Mouse (Mus musculus): ENCODE data around the gene Fig4. TPM values are rescaled to one million over a fixed set of nuclear protein-coding genes. Genes with fewer than 3 reads are reported as not detected.

Fig4 gene
- polyA plus RNA-seq, 1 experiment from 2014 or later, result 48.1 TPM

DNA sequence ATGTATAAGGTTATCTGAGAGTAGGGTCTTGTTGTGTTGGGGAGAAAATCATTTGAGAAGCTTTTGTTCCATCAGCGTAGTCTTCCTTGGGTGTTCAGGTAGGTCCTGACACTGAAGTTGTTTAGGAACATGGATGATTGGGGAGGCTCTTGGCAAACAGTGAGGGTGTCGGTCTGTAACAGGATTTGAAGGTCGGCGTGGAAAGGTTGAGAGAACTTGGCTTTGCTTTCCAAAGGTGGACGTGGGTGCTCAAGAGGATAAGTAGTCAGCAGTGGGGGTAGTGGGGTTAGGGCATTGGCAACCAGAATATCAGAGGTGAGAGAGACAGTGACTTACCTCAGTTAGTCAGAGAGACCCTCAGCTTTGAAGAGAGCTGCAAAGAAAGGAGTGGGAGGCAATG, 136.9 kb downstream of the Fig4 start:
- Histone ChIP-seq H3K4me2 (no peak overlapping the region), H3K9ac (no peak overlapping the region), H3K4me3 (no peak overlapping the region), H3K36me3 (no peaks in the 10 kb centered on the region), H3K9me3 (replicated peaks) (no peaks in the 10 kb centered on the region), H3K27me3 (replicated peaks) (no peaks in the 10 kb centered on the region), H3K4me1 (replicated peaks) (no peaks in the 10 kb centered on the region), H3K27ac (ENCODE audit: poor library complexity, severe bottlenecking) (no peak overlapping the region)
- no peak for ATAC-seq (ENCODE audit: insufficient number of reproducible peaks, low FRiP score)
- 86% methylated on average over 5 of the region's 5 CpGs for WGBS

GRCm38 (mm10) chr10:41163108-41163507, 140.0 kb downstream of the Fig4 start:
- ATAC-seq (ENCODE audit: insufficient number of reproducible peaks, low FRiP score), result no peak
- Histone ChIP-seq H3K9me3 (replicated peaks) (no peaks in the 10 kb centered on the region), H3K9ac (no peak overlapping the region), H3K4me3 (no peak overlapping the region), H3K27me3 (replicated peaks) (no peaks in the 10 kb centered on the region), H3K4me2 (no peak overlapping the region), H3K36me3 (no peaks in the 10 kb centered on the region), H3K27ac (ENCODE audit: poor library complexity, severe bottlenecking) (no peak overlapping the region), H3K4me1 (replicated peaks) (no peaks in the 10 kb centered on the region)
- 50% methylated on average over 2 of the region's 2 CpGs for WGBS

- 88% methylated on average over 2 of the region's 2 CpGs for WGBS
- Histone ChIP-seq H3K9me3 (replicated peaks) (no peaks in the 10 kb centered on the region), H3K4me3 (no peak overlapping the region), H3K4me2 (no peak overlapping the region), H3K36me3 (no peaks in the 10 kb centered on the region), H3K27ac (ENCODE audit: poor library complexity, severe bottlenecking) (no peak overlapping the region), H3K27me3 (replicated peaks) (no peaks in the 10 kb centered on the region), H3K4me1 (replicated peaks) (no peaks in the 10 kb centered on the region), H3K9ac (no peak overlapping the region)
- no peak for ATAC-seq (ENCODE audit: insufficient number of reproducible peaks, low FRiP score)
Observed at GRCm38 (mm10) chr10:41157296-41157695, 145.8 kb downstream of the Fig4 start.

GRCm38 (mm10) chr10:41156693-41157092, 146.4 kb downstream of the Fig4 start:
- WGBS, result 12% methylated on average over 1 of the region's 1 CpGs
- Histone ChIP-seq H3K27ac (ENCODE audit: poor library complexity, severe bottlenecking) (no peak overlapping the region), H3K27me3 (replicated peaks) (no peaks in the 10 kb centered on the region), H3K36me3 (no peaks in the 10 kb centered on the region), H3K4me1 (replicated peaks) (no peaks in the 10 kb centered on the region), H3K9ac (no peak overlapping the region), H3K4me2 (no peak overlapping the region), H3K4me3 (no peak overlapping the region), H3K9me3 (replicated peaks) (no peaks in the 10 kb centered on the region)
- ATAC-seq (ENCODE audit: insufficient number of reproducible peaks, low FRiP score), result no peak

DNA sequence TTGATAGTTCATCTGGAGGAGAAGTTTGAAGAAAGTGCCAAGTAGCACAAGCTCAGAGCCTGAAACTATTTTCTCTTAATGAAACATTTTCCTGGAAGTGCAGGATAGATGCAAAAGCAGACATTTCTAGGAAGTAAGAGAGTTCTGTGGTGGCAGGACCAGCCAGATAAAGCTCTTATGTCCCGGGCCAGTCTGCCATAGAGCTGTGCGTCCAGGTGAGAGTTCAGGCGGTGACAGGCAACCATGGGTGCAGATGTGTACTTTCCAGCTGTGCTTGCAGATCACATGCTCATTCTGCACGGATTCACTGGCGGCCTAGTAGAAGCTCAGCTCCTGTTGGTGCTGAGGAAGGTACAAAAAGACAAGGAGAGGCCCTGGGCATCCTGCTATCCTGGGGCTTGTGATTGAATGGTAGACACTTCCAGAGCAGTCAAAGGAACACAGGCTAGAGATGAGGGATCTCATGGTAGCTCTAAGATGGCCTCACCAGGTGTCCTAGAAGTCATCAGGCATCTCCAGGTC, 149.8 kb downstream of the Fig4 start:
- Histone ChIP-seq H3K9ac (no peak overlapping the region), H3K4me1 (replicated peaks) (no peaks in the 10 kb centered on the region), H3K36me3 (no peaks in the 10 kb centered on the region), H3K27me3 (replicated peaks) (no peaks in the 10 kb centered on the region), H3K4me2 (no peak overlapping the region), H3K27ac (ENCODE audit: poor library complexity, severe bottlenecking) (no peak overlapping the region), H3K9me3 (replicated peaks) (no peaks in the 10 kb centered on the region), H3K4me3 (no peak overlapping the region)
- ATAC-seq (ENCODE audit: insufficient number of reproducible peaks, low FRiP score), result no peak
- 77% methylated on average over 5 of the region's 5 CpGs for WGBS

DNA sequence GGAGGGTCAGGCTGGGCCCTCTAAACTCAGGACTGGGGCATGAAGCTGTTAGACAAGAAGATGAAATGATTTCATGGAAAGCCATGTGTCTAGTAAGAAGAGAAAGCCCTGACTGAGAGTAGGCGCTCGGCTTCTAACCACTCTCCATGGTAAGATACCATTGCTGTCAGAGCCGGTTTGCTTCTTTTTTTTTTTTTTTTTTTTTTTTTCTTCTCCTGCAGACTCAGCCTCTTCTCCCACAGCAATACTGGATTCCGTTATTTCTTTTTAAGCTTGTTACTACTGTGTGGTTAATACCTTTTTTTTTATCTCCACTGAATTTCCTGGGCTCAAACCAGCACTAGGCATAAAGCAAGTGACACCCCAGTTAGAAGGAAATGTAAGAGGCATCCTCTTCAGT, 151.2 kb downstream of the Fig4 start:
- Histone ChIP-seq H3K27me3 (replicated peaks) (no peaks in the 10 kb centered on the region), H3K36me3 (no peaks in the 10 kb centered on the region), H3K9me3 (replicated peaks) (no peaks in the 10 kb centered on the region), H3K4me3 (no peak overlapping the region), H3K4me1 (replicated peaks) (no peaks in the 10 kb centered on the region), H3K27ac (ENCODE audit: poor library complexity, severe bottlenecking) (no peak overlapping the region), H3K9ac (no peak overlapping the region), H3K4me2 (no peak overlapping the region)
- 68% methylated on average over 4 of the region's 4 CpGs for WGBS
- no peak for ATAC-seq (ENCODE audit: insufficient number of reproducible peaks, low FRiP score)

GRCm38 (mm10) chr10:41151441-41151840, 151.6 kb downstream of the Fig4 start:
- Histone ChIP-seq H3K4me1 (replicated peaks) (no peaks in the 10 kb centered on the region), H3K9me3 (replicated peaks) (no peaks in the 10 kb centered on the region), H3K36me3 (no peaks in the 10 kb centered on the region), H3K27ac (ENCODE audit: poor library complexity, severe bottlenecking) (no peak overlapping the region), H3K4me3 (no peak overlapping the region), H3K4me2 (peak overlapping the region; percentile 11; the same call in 1 of the 2 replicates), H3K9ac (no peak overlapping the region), H3K27me3 (replicated peaks) (no peaks in the 10 kb centered on the region)
- WGBS, result 62% methylated on average over 18 of the region's 18 CpGs
- ATAC-seq (ENCODE audit: insufficient number of reproducible peaks, low FRiP score), result no peak

DNA sequence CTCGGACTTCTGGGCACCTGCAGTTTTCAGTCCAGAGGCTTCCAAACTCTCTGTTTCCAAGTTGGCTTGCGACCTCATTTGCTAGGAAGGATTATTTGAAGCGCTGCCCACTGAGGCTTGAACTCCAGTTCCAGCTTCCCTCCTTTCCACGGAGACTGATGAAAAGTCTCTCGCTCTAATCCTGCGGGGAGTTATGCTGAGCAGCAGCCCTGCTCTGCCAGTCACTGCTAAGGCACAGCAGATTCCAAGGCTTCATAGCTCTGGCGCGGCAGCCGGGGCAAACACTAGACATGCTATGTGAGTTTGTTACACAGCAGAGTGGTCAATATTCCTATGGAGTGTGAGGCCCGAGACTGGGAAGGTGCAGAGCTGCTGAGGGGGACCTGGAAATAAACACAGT, 152.0 kb downstream of the Fig4 start:
- WGBS, result 68% methylated on average over 10 of the region's 10 CpGs
- H3K27ac ChIP-seq (ENCODE audit: poor library complexity, severe bottlenecking), result no peak overlapping the region
- no peaks in the 10 kb centered on the region for H3K27me3 ChIP-seq (replicated peaks)
- no peaks in the 10 kb centered on the region for H3K36me3 ChIP-seq
- no peak for ATAC-seq (ENCODE audit: insufficient number of reproducible peaks, low FRiP score)
- 0 out of 2 replicates have a peak overlapping the region, but pooled peaks have one; percentile 11 for H3K4me2 ChIP-seq
- no peak overlapping the region for H3K4me3 ChIP-seq
- H3K9me3 ChIP-seq (replicated peaks), result no peaks in the 10 kb centered on the region
- no peak overlapping the region for H3K9ac ChIP-seq
- H3K4me1 ChIP-seq (replicated peaks), result no peaks in the 10 kb centered on the region

DNA sequence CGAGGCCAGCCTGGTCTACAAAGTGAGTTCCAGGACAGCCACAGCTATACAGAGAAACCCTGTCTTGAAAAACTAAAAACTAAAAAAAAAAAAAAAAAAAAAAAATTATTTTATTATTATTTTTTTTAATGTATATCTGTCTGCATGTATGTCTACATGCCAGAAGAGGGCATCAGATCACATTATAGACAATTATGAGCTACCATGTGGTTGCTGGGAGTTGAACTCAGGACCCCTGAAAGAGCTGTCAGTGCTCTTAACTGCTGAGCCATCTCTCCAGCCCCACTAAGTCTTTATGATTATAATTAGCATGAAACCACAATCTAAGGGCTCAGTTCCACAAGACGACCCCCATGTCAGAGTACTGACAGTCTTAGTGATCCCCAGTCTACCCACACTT, 152.6 kb downstream of the Fig4 start:
- ATAC-seq (ENCODE audit: insufficient number of reproducible peaks, low FRiP score), result no peak
- no peaks in the 10 kb centered on the region for H3K36me3 ChIP-seq
- no peak overlapping the region for H3K4me3 ChIP-seq
- no peak overlapping the region for H3K27ac ChIP-seq (ENCODE audit: poor library complexity, severe bottlenecking)
- no peak overlapping the region for H3K9ac ChIP-seq
- WGBS, result 78% methylated on average over 2 of the region's 2 CpGs
- no peaks in the 10 kb centered on the region for H3K9me3 ChIP-seq (replicated peaks)
- no peak overlapping the region for H3K4me2 ChIP-seq
- H3K27me3 ChIP-seq (replicated peaks), result no peaks in the 10 kb centered on the region
- H3K4me1 ChIP-seq (replicated peaks), result no peaks in the 10 kb centered on the region

GRCm38 (mm10) chr10:41149307-41149706, 153.8 kb downstream of the Fig4 start:
- H3K27me3 ChIP-seq (replicated peaks), result 0 out of 2 replicates have a peak, but pooled peaks cover 3% of the 10 kb centered on the region
- H3K27ac ChIP-seq (ENCODE audit: poor library complexity, severe bottlenecking), result no peak overlapping the region
- no peaks in the 10 kb centered on the region for H3K4me1 ChIP-seq (replicated peaks)
- H3K4me2 ChIP-seq, result no peak overlapping the region
- no peak overlapping the region for H3K9ac ChIP-seq
- no peak overlapping the region for H3K4me3 ChIP-seq
- no peak for ATAC-seq (ENCODE audit: insufficient number of reproducible peaks, low FRiP score)
- H3K36me3 ChIP-seq, result no peaks in the 10 kb centered on the region
- H3K9me3 ChIP-seq (replicated peaks), result no peaks in the 10 kb centered on the region
- 81% methylated on average over 3 of the region's 3 CpGs for WGBS

DNA sequence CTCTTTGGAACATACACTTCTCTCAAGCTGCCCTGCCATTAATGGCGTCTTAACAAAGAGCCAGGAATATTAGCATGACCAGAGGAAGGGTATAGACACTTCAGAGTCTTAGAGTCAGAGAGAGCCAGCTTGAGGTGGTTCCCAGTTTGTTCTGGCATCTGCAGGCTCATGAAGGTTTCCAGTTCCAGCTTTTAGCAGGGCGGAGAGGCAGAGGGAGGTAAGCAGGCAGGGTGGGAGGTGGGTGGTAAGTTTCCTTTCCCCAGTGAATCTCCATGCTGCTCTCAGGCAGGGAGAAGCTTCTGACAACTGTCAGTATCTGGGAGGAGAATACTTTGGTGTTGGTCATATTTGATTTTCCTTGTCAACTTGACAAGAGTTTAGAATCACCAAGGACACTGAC, 156.9 kb downstream of the Fig4 start:
- Histone ChIP-seq H3K36me3 (no peaks in the 10 kb centered on the region), H3K4me1 (replicated peaks) (no peaks in the 10 kb centered on the region), H3K4me3 (no peak overlapping the region), H3K27me3 (replicated peaks) (0 out of 2 replicates have a peak, but pooled peaks cover 3% of the 10 kb centered on the region), H3K9me3 (replicated peaks) (no peaks in the 10 kb centered on the region), H3K9ac (no peak overlapping the region), H3K4me2 (no peak overlapping the region), H3K27ac (ENCODE audit: poor library complexity, severe bottlenecking) (no peak overlapping the region)
- WGBS, result 75% methylated on average over 2 of the region's 2 CpGs
- ATAC-seq (ENCODE audit: insufficient number of reproducible peaks, low FRiP score), result no peak
